Mouse (Mus musculus) kidney, postnatal 14 days (tissue): ENCODE data around the gene Taf1a.

Source experiments
- DNase-seq: peaks from one replicate; pipeline ENCODE4 v3.0.0; 2022; ENCODE audit warnings: mixed read lengths

The Taf1a gene

DNA sequence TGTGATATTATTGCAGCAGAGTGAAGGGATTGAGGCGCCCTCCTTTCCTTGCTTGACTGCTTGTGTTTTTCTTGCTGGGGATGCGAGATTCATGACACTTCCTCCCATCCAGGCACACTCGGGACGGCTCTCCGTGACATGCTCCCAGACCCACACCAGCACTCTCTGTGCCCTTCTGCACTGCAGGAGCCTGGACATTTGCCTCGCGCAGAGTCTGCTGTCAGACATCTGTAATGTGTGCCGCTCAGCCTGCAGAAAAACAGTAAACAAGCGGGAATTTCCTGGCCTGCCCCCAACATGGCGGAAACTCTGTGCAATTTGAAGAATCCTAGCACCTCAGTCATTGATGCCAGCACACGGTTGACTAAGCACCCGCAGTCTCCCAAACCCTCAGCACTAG is 29.1 kb downstream of the Taf1a start, which contains the start of gene Hhipl2:
TSS of gene Hhipl2 (plus strand) at position 343 of the 400 bp plus-strand sequence.
- no peak for DNase-seq

DNA sequence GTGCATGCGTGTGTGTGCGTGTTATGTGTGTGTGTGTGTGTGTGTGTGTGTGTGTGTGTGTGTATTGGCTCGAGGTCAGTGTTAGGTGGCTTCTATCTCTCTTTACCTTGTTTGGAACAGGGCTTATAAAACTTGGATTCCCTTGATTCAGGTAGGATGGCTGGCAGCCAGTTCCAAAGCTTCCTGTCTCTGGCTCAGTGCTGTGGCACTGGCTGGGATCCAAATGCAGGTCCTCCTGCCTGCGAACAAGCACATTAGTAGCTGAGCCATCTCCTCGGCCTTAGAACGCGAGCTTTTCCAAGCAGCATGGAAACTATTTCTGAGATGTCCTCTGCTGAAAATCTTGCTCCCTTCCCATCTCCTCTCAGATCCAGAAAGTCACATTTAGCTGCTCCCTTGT is 31.0 kb downstream of the Taf1a start:
- DNase-seq, result no peak

DNA sequence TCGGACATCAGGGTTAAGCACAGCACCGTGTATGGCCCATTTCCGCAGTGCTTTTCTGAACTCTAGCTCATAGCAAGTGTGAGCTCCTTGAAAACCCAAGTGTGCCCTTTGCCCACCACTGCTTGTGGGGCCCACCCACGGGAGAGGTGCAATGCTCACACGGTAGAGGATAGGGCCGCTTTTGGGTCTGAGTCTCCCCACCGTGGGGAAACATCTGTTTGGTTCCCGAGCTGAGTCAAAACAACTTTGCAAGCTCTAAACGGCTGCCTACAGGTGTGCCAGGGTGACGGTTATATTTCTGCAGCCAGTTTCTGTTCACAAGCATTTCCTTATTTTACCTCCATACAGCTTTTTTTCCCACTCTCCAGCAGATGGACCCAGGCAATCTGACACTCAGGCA is 31.5 kb downstream of the Taf1a start:
- DNase-seq, result no peak

DNA sequence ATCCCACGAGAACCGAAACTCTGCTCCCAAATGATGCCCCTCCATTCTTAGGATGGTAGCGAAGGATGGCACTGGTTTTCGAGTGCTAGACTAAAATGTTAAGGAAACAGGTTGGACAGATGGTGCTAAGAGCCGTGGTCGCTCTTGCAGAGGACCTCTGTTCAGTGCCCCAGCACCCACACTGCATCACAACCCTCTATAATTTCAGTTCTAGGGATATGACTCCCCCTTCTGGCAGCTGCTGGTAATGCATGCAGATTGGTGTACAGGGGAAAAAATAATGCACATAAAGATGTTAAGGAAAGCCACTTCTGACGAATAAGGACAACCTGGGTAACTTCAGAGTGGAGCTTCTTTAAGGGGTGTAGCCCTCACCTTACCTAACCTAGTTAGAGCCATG is 35.3 kb downstream of the Taf1a start:
- DNase-seq, result no peak

DNA sequence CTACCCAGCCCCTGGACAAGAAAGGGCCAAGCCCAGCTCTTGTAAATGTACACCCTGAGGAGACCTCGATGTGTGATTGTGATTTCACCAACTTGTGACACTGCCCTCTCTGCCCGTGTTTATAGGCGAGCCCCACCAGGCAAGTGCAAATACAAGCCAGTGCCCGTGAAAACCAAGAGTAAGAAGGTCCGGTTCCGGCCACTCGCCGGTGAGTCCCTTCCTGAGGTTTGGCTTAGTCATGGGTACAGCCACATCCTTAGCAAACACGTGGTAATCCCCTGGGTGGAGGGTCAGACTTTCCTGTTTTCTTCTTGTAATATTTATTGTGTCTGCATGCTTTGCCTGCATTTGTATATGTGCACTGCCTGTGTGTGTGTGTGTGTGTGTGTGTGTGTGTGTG is 46.1 kb downstream of the Taf1a start:
- DNase-seq, result no peak

DNA sequence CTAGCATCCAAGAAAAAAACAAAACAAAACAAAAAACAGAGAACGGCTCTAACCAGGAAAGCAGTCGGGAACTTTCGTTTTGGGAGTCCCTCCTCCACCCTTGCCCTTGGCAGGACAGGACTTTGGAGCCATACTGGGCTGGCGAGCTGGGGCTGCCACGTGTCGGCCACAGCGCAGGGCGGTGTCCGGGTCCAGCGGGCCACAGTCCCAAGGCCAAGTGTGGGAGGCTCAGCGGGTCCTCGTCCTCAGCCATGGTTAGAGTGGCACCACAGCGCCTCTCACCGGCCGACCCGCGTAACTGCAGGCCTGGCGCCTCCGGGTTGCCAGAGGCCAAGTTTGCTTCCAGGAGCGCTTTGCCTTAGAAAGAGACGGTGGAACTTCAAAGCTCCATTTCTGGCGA is 50.3 kb downstream of the Taf1a start:
- DNase-seq, result peak; percentile 88

DNA sequence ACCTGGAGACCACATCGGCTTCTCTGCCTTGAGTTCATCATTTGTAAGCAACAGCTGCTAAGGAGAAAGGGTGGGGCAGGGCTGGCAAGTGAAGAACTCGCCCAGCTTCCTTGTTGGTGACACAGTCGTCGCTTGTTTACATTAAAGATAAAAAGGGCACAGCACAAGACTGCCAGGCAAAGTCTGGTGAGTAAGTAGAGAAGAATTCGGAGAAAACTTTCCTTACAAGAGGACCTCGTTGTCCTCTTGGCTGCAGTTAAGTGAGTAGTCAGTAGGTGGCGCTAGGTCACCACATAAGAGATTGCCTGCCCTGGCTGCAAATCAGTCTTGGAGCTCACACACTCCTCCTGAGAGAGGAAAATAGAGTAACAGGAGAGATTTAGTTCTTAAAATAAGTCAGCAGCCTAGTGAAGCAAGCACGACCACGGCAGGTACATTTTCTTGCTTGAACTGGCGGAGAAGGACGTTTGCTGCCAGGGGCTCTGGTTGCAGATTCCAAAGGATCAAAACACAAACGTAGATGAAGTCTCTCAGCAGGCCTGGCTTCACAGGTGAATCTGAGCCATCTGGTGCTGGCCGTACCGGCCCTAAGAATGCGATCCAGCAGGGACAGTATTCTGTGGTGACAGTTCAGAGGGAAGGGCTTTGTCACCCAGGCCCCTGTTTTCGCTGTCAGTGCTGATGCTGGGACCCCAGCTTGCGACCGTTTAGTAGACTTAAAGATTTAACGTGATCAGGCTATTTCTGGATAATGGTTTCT is 53.4 kb downstream of the Taf1a start:
- DNase-seq, result peak; percentile 84

DNA sequence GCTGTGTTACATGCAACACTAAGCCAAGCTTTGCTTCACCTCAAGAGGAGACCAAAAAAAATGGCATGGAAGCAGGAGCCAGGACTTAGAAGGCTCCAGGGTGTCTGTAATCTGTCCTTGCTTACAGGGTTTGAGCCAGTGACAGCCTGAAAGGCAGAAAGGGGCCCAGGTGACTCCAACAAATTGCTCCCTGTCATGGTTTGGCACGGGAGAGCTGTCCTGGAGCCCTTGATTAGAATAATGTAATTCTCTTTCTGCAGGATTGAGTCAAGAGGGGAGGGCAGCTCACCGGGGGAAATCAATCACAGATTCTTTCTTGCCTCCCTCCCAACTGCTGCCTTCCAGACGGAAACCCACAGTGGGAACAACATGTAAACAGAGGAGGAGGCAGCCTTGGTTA is 64.3 kb downstream of the Taf1a start:
- DNase-seq, result no peak
